Mouse (Mus musculus) frontal cortex, postnatal 14 days (tissue): ENCODE results near the gene 2010111I01Rik.

Source experiments
- DNase-seq, 2 experiments: peaks; one replicate each; pipeline ENCODE4 v3.0.0; 2022; ENCODE audit warnings: low spot score in 2 of 2

Gene 2010111I01Rik

GRCm38 (mm10) chr13:63286483-63287102 lies 321.9 kb downstream of the 2010111I01Rik start:
- DNase-seq, result no peak

GRCm38 (mm10) chr13:63289152-63289551 lies 324.5 kb downstream of the 2010111I01Rik start:
- DNase-seq, result no peak

- DNase-seq, result no peak
Observed at GRCm38 (mm10) chr13:63289687-63290086, 325.0 kb downstream of the 2010111I01Rik start.

GRCm38 (mm10) chr13:63290126-63290525 lies 325.4 kb downstream of the 2010111I01Rik start:
- DNase-seq, result no peak

- no peak for DNase-seq
Observed at GRCm38 (mm10) chr13:63291016-63291415, 326.3 kb downstream of the 2010111I01Rik start.

- no peak for DNase-seq
Observed at GRCm38 (mm10) chr13:63293647-63294046, 329.0 kb downstream of the 2010111I01Rik start.

GRCm38 (mm10) chr13:63294359-63295193 lies 329.9 kb downstream of the 2010111I01Rik start:
- DNase-seq, result no peak

- DNase-seq, result no peak
Observed at GRCm38 (mm10) chr13:63296300-63296699, 331.6 kb downstream of the 2010111I01Rik start.

GRCm38 (mm10) chr13:63297003-63297402 lies 332.3 kb downstream of the 2010111I01Rik start:
- no peak for DNase-seq

- DNase-seq, result no peak
Observed at GRCm38 (mm10) chr13:63297933-63298332, 333.2 kb downstream of the 2010111I01Rik start.

- no peak for DNase-seq
Observed at GRCm38 (mm10) chr13:63298931-63299330, 334.2 kb downstream of the 2010111I01Rik start.

GRCm38 (mm10) chr13:63300929-63301328 lies 336.2 kb downstream of the 2010111I01Rik start:
- DNase-seq, result no peak

GRCm38 (mm10) chr13:63301764-63302209 lies 337.1 kb downstream of the 2010111I01Rik start:
- no peak for DNase-seq

GRCm38 (mm10) chr13:63302381-63302780 lies 337.7 kb downstream of the 2010111I01Rik start:
- DNase-seq, result no peak

- no peak for DNase-seq
Observed at GRCm38 (mm10) chr13:63304124-63304792, 339.6 kb downstream of the 2010111I01Rik start.

- DNase-seq, result no peak
Observed at GRCm38 (mm10) chr13:63304799-63305159, 340.1 kb downstream of the 2010111I01Rik start.

GRCm38 (mm10) chr13:63305160-63306011 lies 340.7 kb downstream of the 2010111I01Rik start:
- no peak for DNase-seq

GRCm38 (mm10) chr13:63306768-63307167 lies 342.1 kb downstream of the 2010111I01Rik start:
- no peak for DNase-seq

GRCm38 (mm10) chr13:63309563-63309962 lies 344.9 kb downstream of the 2010111I01Rik start:
- DNase-seq, result no peak

- no peak for DNase-seq
Observed at GRCm38 (mm10) chr13:63311156-63311555, 346.5 kb downstream of the 2010111I01Rik start.

- no peak for DNase-seq
Observed at GRCm38 (mm10) chr13:63313247-63313646, 348.6 kb downstream of the 2010111I01Rik start.
